Mouse (Mus musculus): ENCODE data around the gene Pnmal2. TPM values are rescaled to one million over a fixed set of nuclear protein-coding genes. Genes with fewer than 3 reads are reported as not detected.

The Pnmal2 gene
- polyA plus RNA-seq, 2 experiments, result 13.9 to 18.8 TPM

DNA sequence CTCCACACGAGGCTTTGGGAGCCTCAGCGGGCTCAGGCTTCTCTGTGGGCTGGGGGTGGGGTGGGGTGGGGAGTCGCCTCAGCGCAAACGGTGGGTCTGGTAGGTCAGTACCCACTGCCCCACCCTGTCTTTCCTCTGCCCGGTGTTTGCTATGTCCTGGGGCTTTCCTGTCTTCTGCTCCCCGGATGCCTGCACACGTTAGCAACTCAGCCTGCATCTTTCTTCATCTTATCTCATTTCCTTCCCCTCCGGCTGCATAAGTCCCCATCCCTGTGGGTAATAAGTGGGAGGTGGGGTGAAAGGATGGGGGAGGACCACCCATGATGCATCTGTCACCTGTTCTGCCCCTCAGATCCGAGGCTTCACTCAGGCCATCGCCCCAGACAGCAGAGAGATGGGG lies 36.1 kb upstream of the Pnmal2 start:
- peak overlapping the region; percentile 2; the same call in 1 of the 2 replicates for H3K4me2 ChIP-seq (replicated peaks; ENCODE audit: low read depth, low read length, severe bottlenecking)
- no peak for DNase-seq (ENCODE audit: low spot score)
- no peak overlapping the region for H3K4me3 ChIP-seq (replicated peaks; ENCODE audit: low read length)
- no peaks in the 10 kb centered on the region for H3K36me3 ChIP-seq (ENCODE audit: control insufficient read depth, insufficient read depth, low read length)
- TF ChIP-seq POLR2A (IDR thresholded peaks at IDR 0.05; ENCODE audit: borderline replicate concordance, extremely low read depth, insufficient read depth, insufficient read length), result no peak
- H3K27ac ChIP-seq (replicated peaks; ENCODE audit: low read depth, low read length), result no peak overlapping the region
- no peaks in the 10 kb centered on the region for H3K9me3 ChIP-seq (ENCODE audit: control insufficient read depth, low read length)
- 0 out of 2 replicates have a peak overlapping the region, but pooled peaks have one; percentile 16 for H3K9ac ChIP-seq (ENCODE audit: low read depth, low read length, severe bottlenecking)
- WGBS, result 40% methylated on average over 11 of the region's 11 CpGs
- H3K4me1 ChIP-seq (ENCODE audit: control insufficient read depth, insufficient read depth, low read length), result peaks cover 17% of the 10 kb centered on the region
- H3K27me3 ChIP-seq (ENCODE audit: control insufficient read depth, insufficient read depth, low read length), result no peaks in the 10 kb centered on the region
- ATAC-seq (ENCODE audit: low FRiP score, low read depth), result no peak

DNA sequence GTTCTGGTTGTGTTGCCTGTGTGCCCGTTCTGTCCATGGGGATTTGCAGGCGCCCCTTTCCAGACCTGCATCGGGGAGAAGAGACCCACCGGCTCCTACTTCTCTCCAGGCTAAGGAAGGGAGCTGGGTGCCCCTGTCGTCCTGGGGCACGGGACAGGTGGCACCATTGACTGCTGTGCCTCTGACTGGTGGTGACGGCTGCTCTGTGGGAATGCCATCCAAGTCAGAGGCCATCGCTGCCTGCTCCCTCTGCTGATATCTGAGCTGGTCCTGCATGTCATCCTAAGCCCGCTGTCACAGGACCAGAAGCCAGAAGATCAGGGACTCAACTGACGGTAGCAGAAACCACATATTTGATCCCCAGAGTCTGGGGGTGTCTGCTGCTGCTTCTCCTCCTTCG lies 35.6 kb upstream of the Pnmal2 start:
- Histone ChIP-seq H3K9me3 (ENCODE audit: control insufficient read depth, low read length) (no peaks in the 10 kb centered on the region), H3K4me1 (ENCODE audit: control insufficient read depth, insufficient read depth, low read length) (peaks cover 17% of the 10 kb centered on the region)

GRCm38 (mm10) chr7:16909909-16910308 lies 34.6 kb upstream of the Pnmal2 start:
- Histone ChIP-seq H3K36me3 (ENCODE audit: control insufficient read depth, insufficient read depth, low read length) (peaks cover 11% of the 10 kb centered on the region), H3K27me3 (ENCODE audit: control insufficient read depth, insufficient read depth, low read length) (no peaks in the 10 kb centered on the region), H3K4me1 (ENCODE audit: control insufficient read depth, insufficient read depth, low read length) (peaks cover 17% of the 10 kb centered on the region), H3K4me2 (replicated peaks; ENCODE audit: low read depth, low read length, severe bottlenecking) (no peak overlapping the region), H3K27ac (replicated peaks; ENCODE audit: low read depth, low read length) (no peak overlapping the region), H3K9me3 (ENCODE audit: control insufficient read depth, low read length) (no peaks in the 10 kb centered on the region), H3K4me3 (replicated peaks; ENCODE audit: low read length) (no peak overlapping the region), H3K9ac (ENCODE audit: low read depth, low read length, severe bottlenecking) (no peak overlapping the region)
- 50% methylated on average over 10 of the region's 10 CpGs for WGBS
- no peak for ATAC-seq (ENCODE audit: low FRiP score, low read depth)
- DNase-seq (ENCODE audit: low spot score), result no peak
- TF ChIP-seq POLR2A (IDR thresholded peaks at IDR 0.05; ENCODE audit: borderline replicate concordance, extremely low read depth, insufficient read depth, insufficient read length), result no peak

More for the DNA sequence above, 35.6 kb upstream of the Pnmal2 start:
- Histone ChIP-seq H3K36me3 (ENCODE audit: control insufficient read depth, insufficient read depth, low read length) (0 out of 2 replicates have a peak, but pooled peaks cover under 1% of the 10 kb centered on the region), H3K9ac (ENCODE audit: low read depth, low read length, severe bottlenecking) (0 out of 2 replicates have a peak overlapping the region, but pooled peaks have one; percentile 16), H3K27ac (replicated peaks; ENCODE audit: low read depth, low read length) (no peak overlapping the region), H3K27me3 (ENCODE audit: control insufficient read depth, insufficient read depth, low read length) (no peaks in the 10 kb centered on the region), H3K4me2 (replicated peaks; ENCODE audit: low read depth, low read length, severe bottlenecking) (peak overlapping the region; percentile 2; the same call in 1 of the 2 replicates), H3K4me3 (replicated peaks; ENCODE audit: low read length) (no peak overlapping the region)
- no peak for DNase-seq (ENCODE audit: low spot score)
- 62% methylated on average over 11 of the region's 11 CpGs for WGBS
- TF ChIP-seq POLR2A (IDR thresholded peaks at IDR 0.05; ENCODE audit: borderline replicate concordance, extremely low read depth, insufficient read depth, insufficient read length), result no peak
- no peak for ATAC-seq (ENCODE audit: low FRiP score, low read depth)

DNA sequence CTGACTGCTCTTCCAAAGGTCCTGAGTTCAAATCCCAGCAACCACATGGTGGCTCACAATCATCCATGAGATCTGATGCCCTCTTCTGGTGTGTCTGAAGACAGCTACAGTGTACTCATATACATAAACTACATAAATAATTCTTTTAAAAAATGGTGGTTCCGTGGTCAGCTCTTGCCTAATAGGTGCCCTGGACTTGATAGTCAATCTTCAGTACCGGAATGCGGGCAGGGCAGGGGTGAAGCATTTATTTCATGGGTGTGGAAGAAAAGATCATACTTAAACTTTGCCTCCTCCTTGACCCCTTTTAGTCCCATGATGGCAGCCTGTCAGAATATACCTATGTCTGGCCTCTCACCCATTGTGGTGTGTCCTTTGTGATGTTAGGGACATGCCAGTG lies 32.6 kb upstream of the Pnmal2 start:
- Histone ChIP-seq H3K4me2 (replicated peaks; ENCODE audit: low read depth, low read length, severe bottlenecking) (no peak overlapping the region), H3K27me3 (ENCODE audit: control insufficient read depth, insufficient read depth, low read length) (no peaks in the 10 kb centered on the region), H3K4me3 (replicated peaks; ENCODE audit: low read length) (no peak overlapping the region), H3K27ac (replicated peaks; ENCODE audit: low read depth, low read length) (no peak overlapping the region), H3K4me1 (ENCODE audit: control insufficient read depth, insufficient read depth, low read length) (peaks cover 5% of the 10 kb centered on the region; the same call in 1 of the 2 replicates), H3K36me3 (ENCODE audit: control insufficient read depth, insufficient read depth, low read length) (peaks cover 31% of the 10 kb centered on the region), H3K9me3 (ENCODE audit: control insufficient read depth, low read length) (no peaks in the 10 kb centered on the region), H3K9ac (ENCODE audit: low read depth, low read length, severe bottlenecking) (no peak overlapping the region)
- TF ChIP-seq POLR2A (IDR thresholded peaks at IDR 0.05; ENCODE audit: borderline replicate concordance, extremely low read depth, insufficient read depth, insufficient read length), result no peak
- WGBS, result 89% methylated on average over 3 of the region's 3 CpGs
- no peak for DNase-seq (ENCODE audit: low spot score)
- no peak for ATAC-seq (ENCODE audit: low FRiP score, low read depth)

DNA sequence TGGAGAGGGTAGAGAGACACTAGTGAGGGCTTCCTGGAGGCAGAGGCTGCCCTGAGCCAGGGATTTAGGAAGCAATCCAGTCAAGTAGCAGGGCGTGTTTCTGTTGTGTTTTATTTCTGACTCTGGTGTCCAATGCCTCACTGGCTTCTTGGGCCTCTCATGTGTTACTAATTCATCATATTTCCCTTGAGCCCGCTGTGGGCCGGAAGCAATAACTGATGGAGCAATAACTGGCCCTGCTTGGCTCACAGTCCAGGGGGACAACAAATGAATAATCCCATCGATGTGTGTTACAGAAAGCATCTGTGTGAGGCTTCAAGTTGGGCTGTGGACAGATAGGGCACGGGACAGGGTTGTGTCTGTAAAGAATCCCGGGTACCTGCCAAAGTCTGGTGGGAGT lies 32.1 kb upstream of the Pnmal2 start:
- no peak overlapping the region for H3K4me2 ChIP-seq (replicated peaks; ENCODE audit: low read depth, low read length, severe bottlenecking)
- DNase-seq (ENCODE audit: low spot score), result no peak
- no peak overlapping the region for H3K4me3 ChIP-seq (replicated peaks; ENCODE audit: low read length)
- peaks cover 35% of the 10 kb centered on the region for H3K36me3 ChIP-seq (ENCODE audit: control insufficient read depth, insufficient read depth, low read length)
- 54% methylated on average over 6 of the region's 6 CpGs for WGBS
- no peak overlapping the region for H3K27ac ChIP-seq (replicated peaks; ENCODE audit: low read depth, low read length)
- H3K27me3 ChIP-seq (ENCODE audit: control insufficient read depth, insufficient read depth, low read length), result no peaks in the 10 kb centered on the region
- TF ChIP-seq POLR2A (IDR thresholded peaks at IDR 0.05; ENCODE audit: borderline replicate concordance, extremely low read depth, insufficient read depth, insufficient read length), result no peak
- no peaks in the 10 kb centered on the region for H3K9me3 ChIP-seq (ENCODE audit: control insufficient read depth, low read length)
- ATAC-seq (ENCODE audit: low FRiP score, low read depth), result no peak
- H3K9ac ChIP-seq (ENCODE audit: low read depth, low read length, severe bottlenecking), result 0 out of 2 replicates have a peak overlapping the region, but pooled peaks have one; percentile 21
- H3K4me1 ChIP-seq (ENCODE audit: control insufficient read depth, insufficient read depth, low read length), result peaks cover 5% of the 10 kb centered on the region; the same call in 1 of the 2 replicates

Measured in limb, embryonic 14.5 days (tissue).